Mouse (Mus musculus) E14TG2a.4 (cell line): ENCODE results near the gene Slc25a21.

Experiments
- CTCF ChIP-seq: conservative IDR thresholded peaks from 2 replicates; pipeline ENCODE4 v1.5.1; 2014; ENCODE audit warnings: low read length
- NANOG ChIP-seq: IDR thresholded peaks from 2 replicates; pipeline ENCODE4 v1.6.1; 2014; ENCODE audit warnings: borderline replicate concordance, low read length, mixed read lengths
- POU5F1 ChIP-seq: IDR thresholded peaks from 2 replicates; pipeline ENCODE4 v1.6.1; 2014; ENCODE audit warnings: low read length, borderline replicate concordance

GRCm38 (mm10) chr12:56691001-56691400 is 506.3 kb downstream of the Slc25a21 start:
- TF ChIP-seq CTCF, result no peak
- TF ChIP-seq POU5F1, result no peak
- no peak for TF ChIP-seq NANOG
